Comparison of ENCODE assay signal across 8 mouse cellular contexts in genomic region chrX:74329215-74329671, GRCm38 (mm10). TPM values are rescaled to one million over a fixed set of nuclear protein-coding genes. Genes with fewer than 3 reads are reported as not detected.
DNase-seq lines count a peak whose midpoint lies in the region; ATAC-seq and TF ChIP-seq lines count a peak whose summit lies in the region.

No protein-coding gene starts in this region.

- TF ChIP-seq POLR2A in spleen, adult 2 months (IDR thresholded peaks at IDR 0.05; ENCODE audit: low read depth, low read length), result no peak
- no peak for TF ChIP-seq POLR2A in limb, embryonic 14.5 days (IDR thresholded peaks at IDR 0.05; ENCODE audit: borderline replicate concordance, extremely low read depth, insufficient read depth, insufficient read length)

- peak overlapping the region; percentile 65 for H3K9ac ChIP-seq in limb, embryonic 14.5 days (ENCODE audit: low read depth, low read length, severe bottlenecking)
- peak overlapping the region; percentile 76 for H3K9ac ChIP-seq in stomach, embryonic 16.5 days (ENCODE audit: low read length)

- DNase-seq in frontal cortex, postnatal 25 days (ENCODE audit: low spot score in 2 of 2), result no peak
- DNase-seq in spleen, adult 2 months (ENCODE audit: low read depth in 1 of 2, low spot score in 2 of 2), result no peak
- no peak for DNase-seq in spleen, postnatal 10 days (ENCODE audit: low spot score in 2 of 2)
- no peak for DNase-seq in limb, embryonic 14.5 days (ENCODE audit: low spot score)
- no peak for DNase-seq in urinary bladder, postnatal 36 days (ENCODE audit: low spot score in 2 of 2)
- no peak for DNase-seq in cerebellum, adult 18-20 months

- no peaks in the 10 kb centered on the region for H3K36me3 ChIP-seq in spleen, adult 2 months (ENCODE audit: control insufficient read depth, insufficient read depth, low read length)
- H3K36me3 ChIP-seq in limb, embryonic 14.5 days (ENCODE audit: control insufficient read depth, insufficient read depth, low read length), result peaks cover 10% of the 10 kb centered on the region
- H3K36me3 ChIP-seq in stomach, embryonic 16.5 days (ENCODE audit: control insufficient read depth, insufficient read depth, low read length), result no peaks in the 10 kb centered on the region

- H3K9me3 ChIP-seq in limb, embryonic 14.5 days (ENCODE audit: control insufficient read depth, low read length), result no peaks in the 10 kb centered on the region
- H3K9me3 ChIP-seq in stomach, embryonic 16.5 days (replicated peaks; ENCODE audit: control insufficient read depth, low read length), result no peaks in the 10 kb centered on the region

- peak; percentile 35; the same call in 1 of the 2 replicates for ATAC-seq in frontal cortex, adult (ENCODE audit: low TSS enrichment)
- ATAC-seq in limb, embryonic 14.5 days (ENCODE audit: low FRiP score, low read depth), result peak; percentile 35
- peak; percentile 35 for ATAC-seq in stomach, embryonic 16.5 days (ENCODE audit: insufficient read depth, low FRiP score)

- H3K4me3 ChIP-seq in spleen, adult 2 months (ENCODE audit: extremely low read depth, insufficient read depth, insufficient read length), result peak overlapping the region; percentile 55; the same call in 1 of the 2 replicates
- peak overlapping the region; percentile 48 for H3K4me3 ChIP-seq in limb, embryonic 14.5 days (replicated peaks; ENCODE audit: low read length)
- H3K4me3 ChIP-seq in stomach, embryonic 16.5 days (replicated peaks; ENCODE audit: low read length), result peak overlapping the region; percentile 55

- H3K27ac ChIP-seq in spleen, adult 2 months (ENCODE audit: insufficient read depth, low read length), result no peak overlapping the region
- H3K27ac ChIP-seq in limb, embryonic 14.5 days (replicated peaks; ENCODE audit: low read depth, low read length), result no peak overlapping the region
- no peak overlapping the region for H3K27ac ChIP-seq in stomach, embryonic 16.5 days (ENCODE audit: low read length)

- 36% methylated on average over 10 of the region's 10 CpGs for WGBS in spleen, adult 2 months
- WGBS in limb, embryonic 14.5 days, result 23% methylated on average over 7 of the region's 10 CpGs
- WGBS in stomach, embryonic 16.5 days, result 18% methylated on average over 10 of the region's 10 CpGs

- peak overlapping the region; percentile 65 for H3K4me2 ChIP-seq in limb, embryonic 14.5 days (replicated peaks; ENCODE audit: low read depth, low read length, severe bottlenecking)
- H3K4me2 ChIP-seq in stomach, embryonic 16.5 days (ENCODE audit: low read depth, low read length), result peak overlapping the region; percentile 60

- no peaks in the 10 kb centered on the region for H3K4me1 ChIP-seq in spleen, adult 2 months (ENCODE audit: control insufficient read depth, insufficient read depth, insufficient read length)
- H3K4me1 ChIP-seq in limb, embryonic 14.5 days (ENCODE audit: control insufficient read depth, insufficient read depth, low read length), result no peaks in the 10 kb centered on the region; the same call in 1 of the 2 replicates
- no peaks in the 10 kb centered on the region for H3K4me1 ChIP-seq in stomach, embryonic 16.5 days (ENCODE audit: control insufficient read depth, insufficient read depth, low read length)

- TF ChIP-seq CTCF in spleen, adult 2 months (IDR thresholded peaks at IDR 0.05; ENCODE audit: extremely low read depth, insufficient read depth, insufficient read length, insufficient replicate concordance), result no peak

- no peaks in the 10 kb centered on the region for H3K27me3 ChIP-seq in spleen, adult 2 months (ENCODE audit: control insufficient read depth, insufficient read depth, low read length)
- no peaks in the 10 kb centered on the region for H3K27me3 ChIP-seq in limb, embryonic 14.5 days (ENCODE audit: control insufficient read depth, insufficient read depth, low read length)
- H3K27me3 ChIP-seq in stomach, embryonic 16.5 days (ENCODE audit: control insufficient read depth, insufficient read depth, low read length), result no peaks in the 10 kb centered on the region

RNA-seq across cellular contexts. Expression of gene Plxna3, which starts 0.4 kb away (rescaled TPM):
- 12.1 and 12.3 TPM in 2 replicates for polyA plus RNA-seq in spleen, adult 2 months (2012; rRNA removed)
- polyA plus RNA-seq in limb, embryonic 14.5 days (2012; rRNA removed), result 117 and 152 TPM in 2 replicates
- 21.4 and 21.8 TPM in 2 replicates for polyA plus RNA-seq in limb, embryonic 14.5 days (2014; fragmentation: Nextera tagmentation; extraction: Ambion mirVana)
- 16.8 and 18.4 TPM in 2 replicates for polyA plus RNA-seq in stomach, embryonic 16.5 days (2015; fragmentation: Nextera tagmentation; extraction: Ambion mirVana)

RNA-seq across cellular contexts. Expression of gene Fam50a, which starts 16.4 kb away (rescaled TPM):
- 13.4 and 14.5 TPM in 2 replicates for polyA plus RNA-seq in spleen, adult 2 months (2012; rRNA removed)
- polyA plus RNA-seq in limb, embryonic 14.5 days (2012; rRNA removed), result 31.5 and 49.7 TPM in 2 replicates
- polyA plus RNA-seq in limb, embryonic 14.5 days (2014; fragmentation: Nextera tagmentation; extraction: Ambion mirVana), result 53.5 and 53.7 TPM in 2 replicates
- polyA plus RNA-seq in stomach, embryonic 16.5 days (2015; fragmentation: Nextera tagmentation; extraction: Ambion mirVana), result 63.2 and 66.9 TPM in 2 replicates

RNA-seq across cellular contexts. Expression of gene Lage3, which starts 24.2 kb away (rescaled TPM):
- polyA plus RNA-seq in spleen, adult 2 months (2012; rRNA removed), result 28.1 and 29.0 TPM in 2 replicates
- 104 and 119 TPM in 2 replicates for polyA plus RNA-seq in limb, embryonic 14.5 days (2012; rRNA removed)
- polyA plus RNA-seq in limb, embryonic 14.5 days (2014; fragmentation: Nextera tagmentation; extraction: Ambion mirVana), result 105 and 106 TPM in 2 replicates
- 94.3 and 105 TPM in 2 replicates for polyA plus RNA-seq in stomach, embryonic 16.5 days (2015; fragmentation: Nextera tagmentation; extraction: Ambion mirVana)

RNA-seq across cellular contexts. Expression of gene Gdi1, which starts 24.4 kb away (rescaled TPM):
- polyA plus RNA-seq in spleen, adult 2 months (2012; rRNA removed), result 182 and 192 TPM in 2 replicates
- polyA plus RNA-seq in limb, embryonic 14.5 days (2012; rRNA removed), result 567 and 604 TPM in 2 replicates
- polyA plus RNA-seq in limb, embryonic 14.5 days (2014; fragmentation: Nextera tagmentation; extraction: Ambion mirVana), result 147 and 183 TPM in 2 replicates
- 218 and 219 TPM in 2 replicates for polyA plus RNA-seq in stomach, embryonic 16.5 days (2015; fragmentation: Nextera tagmentation; extraction: Ambion mirVana)

RNA-seq across cellular contexts. Expression of gene Atp6ap1, which starts 32.3 kb away (rescaled TPM):
- polyA plus RNA-seq in spleen, adult 2 months (2012; rRNA removed), result 267 and 342 TPM in 2 replicates
- polyA plus RNA-seq in limb, embryonic 14.5 days (2012; rRNA removed), result 224 and 272 TPM in 2 replicates
- 124 and 128 TPM in 2 replicates for polyA plus RNA-seq in limb, embryonic 14.5 days (2014; fragmentation: Nextera tagmentation; extraction: Ambion mirVana)
- 149 and 171 TPM in 2 replicates for polyA plus RNA-seq in stomach, embryonic 16.5 days (2015; fragmentation: Nextera tagmentation; extraction: Ambion mirVana)
